Mouse (Mus musculus): ENCODE measurements around the gene Slc8a2. TPM values are rescaled to one million over a fixed set of nuclear protein-coding genes. Genes with fewer than 3 reads are reported as not detected.

Gene Slc8a2
- total and polyA plus RNA-seq, 2 experiments: 0.06 TPM; not detected in 1

DNA sequence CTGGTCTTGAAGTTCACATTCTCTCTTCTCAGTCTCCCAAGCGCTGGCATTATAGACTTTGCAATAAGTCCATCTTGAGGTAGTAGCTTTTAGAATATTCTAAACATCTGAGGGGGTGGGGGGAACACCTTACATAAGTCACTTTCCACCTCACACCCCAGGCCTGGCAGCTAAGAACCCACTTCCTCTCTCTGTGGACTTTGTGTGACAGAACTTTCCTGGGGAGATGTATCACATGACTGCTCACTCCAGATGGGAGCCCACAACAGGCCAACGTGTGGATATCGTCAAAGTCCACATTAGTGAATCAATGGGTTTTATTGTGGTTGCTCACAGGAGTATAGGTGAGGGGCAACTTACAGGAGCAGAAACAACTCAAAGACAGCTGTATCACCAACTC is 64.1 kb downstream of the Slc8a2 start:
- WGBS: 36% methylated on average over 3 of the region's 3 CpGs
- TF ChIP-seq CTCF (IDR thresholded peaks at IDR 0.05; ENCODE audit: low read depth, low read length) (no peak), POLR2A (IDR thresholded peaks at IDR 0.05; ENCODE audit: extremely low read depth, insufficient read depth, low read length) (no peak)

DNA sequence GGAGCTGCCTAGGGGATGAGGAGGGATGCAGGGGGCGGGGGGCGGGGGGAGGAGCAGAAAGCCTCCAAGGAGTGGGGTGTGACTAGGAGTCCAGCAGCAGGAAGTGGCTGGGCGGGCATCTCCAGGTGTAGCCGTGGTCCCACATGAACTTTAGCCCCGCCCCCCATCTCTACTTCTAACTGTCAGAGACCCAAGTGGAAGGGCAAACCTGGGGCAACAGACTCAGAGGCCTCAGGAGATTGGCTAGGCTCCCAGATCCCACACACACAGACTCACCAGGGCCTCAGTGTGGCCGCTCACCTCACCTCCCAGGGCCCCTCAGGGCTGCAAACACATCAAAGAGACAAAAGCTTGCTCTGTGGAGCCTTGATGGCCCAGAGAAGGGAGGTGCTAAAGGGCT is 67.0 kb downstream of the Slc8a2 start:
- WGBS: 89% methylated on average over 6 of the region's 6 CpGs
- no peaks in the 10 kb centered on the region for H3K79me2 ChIP-seq (ENCODE audit: control insufficient read depth, insufficient read depth, low read length)
- TF ChIP-seq POLR2A (IDR thresholded peaks at IDR 0.05; ENCODE audit: extremely low read depth, insufficient read depth, low read length): no peak
- TF ChIP-seq CTCF (IDR thresholded peaks at IDR 0.05; ENCODE audit: low read depth, low read length): no peak
- H3K27me3 ChIP-seq (ENCODE audit: control insufficient read depth, insufficient read depth, low read length): no peaks in the 10 kb centered on the region
- H3K27ac ChIP-seq (replicated peaks; ENCODE audit: insufficient read depth, low read depth, low read length): no peak overlapping the region
- no peak for DNase-seq (ENCODE audit: extremely low read depth, low read depth, low spot score)
- H3K36me3 ChIP-seq (ENCODE audit: control insufficient read depth, insufficient read depth, low read length): no peaks in the 10 kb centered on the region; the same call in 1 of the 2 replicates
- no peaks in the 10 kb centered on the region for H3K4me1 ChIP-seq (ENCODE audit: control insufficient read depth, insufficient read depth, low read length)
- no peak overlapping the region for H3K4me3 ChIP-seq (ENCODE audit: insufficient read depth, low read depth, low read length)
- no peak overlapping the region for H3K9ac ChIP-seq (ENCODE audit: low read depth, low read length)

More for the DNA sequence above, 64.1 kb downstream of the Slc8a2 start:
- DNase-seq (ENCODE audit: extremely low read depth, low read depth, low spot score): no peak
- Histone ChIP-seq H3K4me1 (ENCODE audit: control insufficient read depth, insufficient read depth, low read length) (no peaks in the 10 kb centered on the region), H3K79me2 (ENCODE audit: control insufficient read depth, insufficient read depth, low read length) (no peaks in the 10 kb centered on the region), H3K27me3 (ENCODE audit: control insufficient read depth, insufficient read depth, low read length) (no peaks in the 10 kb centered on the region), H3K36me3 (ENCODE audit: control insufficient read depth, insufficient read depth, low read length) (no peaks in the 10 kb centered on the region), H3K27ac (replicated peaks; ENCODE audit: insufficient read depth, low read depth, low read length) (no peak overlapping the region), H3K4me3 (ENCODE audit: insufficient read depth, low read depth, low read length) (no peak overlapping the region), H3K9ac (ENCODE audit: low read depth, low read length) (no peak overlapping the region)

DNA sequence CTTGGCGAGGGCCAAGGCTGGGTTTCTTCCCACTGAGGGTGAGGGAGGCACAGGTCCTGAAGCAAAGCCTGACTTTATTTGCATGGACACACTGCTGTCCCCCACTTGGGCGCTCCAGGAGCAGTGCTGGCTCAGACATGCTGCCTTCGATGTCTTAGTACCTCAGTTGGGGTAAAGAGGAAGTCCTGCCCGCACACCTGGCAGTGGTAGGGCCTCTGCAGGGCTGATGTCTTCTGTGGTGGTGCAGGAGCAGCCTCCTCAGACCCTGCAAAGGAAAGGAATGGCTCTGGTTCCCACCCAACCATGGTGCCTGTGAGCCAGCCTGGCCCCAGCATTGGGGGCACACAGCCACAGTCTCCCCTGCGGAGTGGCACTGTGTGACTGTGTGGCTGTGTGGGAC is 67.5 kb downstream of the Slc8a2 start:
- Histone ChIP-seq H3K4me1 (ENCODE audit: control insufficient read depth, insufficient read depth, low read length) (no peaks in the 10 kb centered on the region), H3K27ac (replicated peaks; ENCODE audit: insufficient read depth, low read depth, low read length) (no peak overlapping the region), H3K79me2 (ENCODE audit: control insufficient read depth, insufficient read depth, low read length) (no peaks in the 10 kb centered on the region), H3K36me3 (ENCODE audit: control insufficient read depth, insufficient read depth, low read length) (no peaks in the 10 kb centered on the region; the same call in 1 of the 2 replicates), H3K4me3 (ENCODE audit: insufficient read depth, low read depth, low read length) (no peak overlapping the region), H3K9ac (ENCODE audit: low read depth, low read length) (no peak overlapping the region), H3K27me3 (ENCODE audit: control insufficient read depth, insufficient read depth, low read length) (no peaks in the 10 kb centered on the region)
- TF ChIP-seq POLR2A (IDR thresholded peaks at IDR 0.05; ENCODE audit: extremely low read depth, insufficient read depth, low read length) (no peak), CTCF (IDR thresholded peaks at IDR 0.05; ENCODE audit: low read depth, low read length) (no peak)
- DNase-seq (ENCODE audit: extremely low read depth, low read depth, low spot score): no peak
- WGBS: 90% methylated on average over 5 of the region's 5 CpGs

DNA sequence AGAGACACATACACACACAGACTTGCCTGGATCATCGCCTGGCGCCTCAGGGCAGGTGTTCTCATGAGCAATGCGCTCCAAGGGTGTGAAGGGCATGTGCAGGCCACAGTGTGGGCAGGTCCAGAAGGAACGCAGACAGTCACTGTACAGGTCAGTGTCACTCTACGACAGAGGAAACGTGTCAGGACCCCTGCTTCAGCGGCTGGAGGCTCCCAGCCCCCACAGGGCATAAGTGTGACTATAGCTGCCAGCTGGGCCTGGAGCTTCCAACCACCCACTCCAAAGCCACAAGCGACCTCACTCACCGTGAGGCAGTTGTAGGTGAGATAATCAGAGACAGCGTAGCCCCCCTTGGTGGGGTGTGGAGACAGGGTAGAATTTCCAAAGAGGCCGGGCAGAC is 68.9 kb downstream of the Slc8a2 start:
- WGBS: 95% methylated on average over 11 of the region's 11 CpGs
- no peaks in the 10 kb centered on the region for H3K27me3 ChIP-seq (ENCODE audit: control insufficient read depth, insufficient read depth, low read length)
- H3K36me3 ChIP-seq (ENCODE audit: control insufficient read depth, insufficient read depth, low read length): no peaks in the 10 kb centered on the region; the same call in 1 of the 2 replicates

DNA sequence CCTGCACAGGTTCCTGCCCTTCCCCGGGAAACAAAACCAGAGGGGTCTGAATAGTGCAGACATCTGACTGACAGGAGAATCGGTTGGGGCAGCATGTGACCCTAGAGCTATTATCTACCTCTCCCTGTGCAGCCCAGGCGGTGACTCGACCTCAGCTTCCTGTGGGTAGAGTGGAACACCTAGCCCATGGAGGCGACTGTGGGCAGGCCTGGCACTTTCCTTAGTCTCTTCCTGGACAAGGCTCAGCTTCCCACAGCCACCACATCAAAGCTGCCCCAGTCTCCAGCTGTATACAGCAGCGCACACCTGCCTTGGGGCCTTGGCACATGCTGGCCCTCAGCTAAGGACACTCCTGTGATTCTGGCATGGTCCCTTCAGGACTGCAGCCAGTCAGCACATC is 71.5 kb downstream of the Slc8a2 start:
- no peaks in the 10 kb centered on the region for H3K4me1 ChIP-seq (ENCODE audit: control insufficient read depth, insufficient read depth, low read length)
- H3K27me3 ChIP-seq (ENCODE audit: control insufficient read depth, insufficient read depth, low read length): no peaks in the 10 kb centered on the region
- no peaks in the 10 kb centered on the region; the same call in 1 of the 2 replicates for H3K36me3 ChIP-seq (ENCODE audit: control insufficient read depth, insufficient read depth, low read length)
- no peak overlapping the region for H3K27ac ChIP-seq (replicated peaks; ENCODE audit: insufficient read depth, low read depth, low read length)
- H3K79me2 ChIP-seq (ENCODE audit: control insufficient read depth, insufficient read depth, low read length): no peaks in the 10 kb centered on the region
- WGBS: 86% methylated on average over 6 of the region's 6 CpGs
- no peak overlapping the region for H3K4me3 ChIP-seq (ENCODE audit: insufficient read depth, low read depth, low read length)
- no peak for DNase-seq (ENCODE audit: extremely low read depth, low read depth, low spot score)
- no peak for TF ChIP-seq CTCF (IDR thresholded peaks at IDR 0.05; ENCODE audit: low read depth, low read length)
- no peak for TF ChIP-seq POLR2A (IDR thresholded peaks at IDR 0.05; ENCODE audit: extremely low read depth, insufficient read depth, low read length)
- H3K9ac ChIP-seq (ENCODE audit: low read depth, low read length): no peak overlapping the region

More for the DNA sequence above, 68.9 kb downstream of the Slc8a2 start:
- H3K79me2 ChIP-seq (ENCODE audit: control insufficient read depth, insufficient read depth, low read length): no peaks in the 10 kb centered on the region
- no peak for DNase-seq (ENCODE audit: extremely low read depth, low read depth, low spot score)
- H3K9ac ChIP-seq (ENCODE audit: low read depth, low read length): no peak overlapping the region
- no peak for TF ChIP-seq CTCF (IDR thresholded peaks at IDR 0.05; ENCODE audit: low read depth, low read length)
- TF ChIP-seq POLR2A (IDR thresholded peaks at IDR 0.05; ENCODE audit: extremely low read depth, insufficient read depth, low read length): no peak
- H3K4me1 ChIP-seq (ENCODE audit: control insufficient read depth, insufficient read depth, low read length): no peaks in the 10 kb centered on the region
- no peak overlapping the region for H3K27ac ChIP-seq (replicated peaks; ENCODE audit: insufficient read depth, low read depth, low read length)
- H3K4me3 ChIP-seq (ENCODE audit: insufficient read depth, low read depth, low read length): no peak overlapping the region

DNA sequence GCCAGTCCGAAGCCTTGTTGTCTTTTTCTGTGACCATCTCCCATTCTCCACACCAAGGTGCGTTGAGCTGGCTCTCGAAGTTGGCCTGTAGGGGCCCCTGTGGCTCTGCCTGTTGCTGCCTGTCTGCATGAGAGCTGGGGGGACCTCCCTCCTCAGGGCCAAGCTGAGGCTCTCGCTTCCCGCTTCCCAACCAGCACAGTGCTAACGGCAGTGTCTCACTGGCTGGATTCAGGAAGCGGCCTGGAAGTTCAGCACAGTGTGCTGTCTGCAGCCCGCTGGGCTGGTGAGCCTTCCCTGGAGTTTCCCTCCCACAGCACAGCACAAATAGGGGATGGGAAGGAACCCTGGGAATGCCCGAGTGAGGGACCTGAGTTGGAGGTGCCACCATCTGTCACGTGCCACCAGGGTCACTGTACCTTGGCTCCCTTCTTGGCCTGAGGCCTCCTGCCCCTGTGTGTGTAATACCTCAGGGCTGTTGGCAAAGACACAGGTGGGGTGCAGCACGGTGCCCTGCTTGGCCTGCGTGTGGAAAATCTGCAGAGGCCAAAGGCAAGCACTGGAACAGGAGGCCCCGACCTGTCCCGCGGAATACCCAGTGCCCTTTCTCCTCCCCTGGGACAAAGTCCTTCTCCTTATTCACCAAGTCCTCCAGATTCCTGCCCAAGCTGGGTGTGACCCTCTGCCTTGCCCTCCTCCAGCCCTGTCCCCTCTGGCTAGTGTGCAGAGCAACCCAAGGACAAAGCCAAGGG is 73.3 kb downstream of the Slc8a2 start:
- peak; percentile 61 for DNase-seq (ENCODE audit: extremely low read depth, low read depth, low spot score)
- Histone ChIP-seq H3K36me3 (ENCODE audit: control insufficient read depth, insufficient read depth, low read length) (no peaks in the 10 kb centered on the region; the same call in 1 of the 2 replicates), H3K27me3 (ENCODE audit: control insufficient read depth, insufficient read depth, low read length) (no peaks in the 10 kb centered on the region), H3K4me1 (ENCODE audit: control insufficient read depth, insufficient read depth, low read length) (no peaks in the 10 kb centered on the region), H3K27ac (replicated peaks; ENCODE audit: insufficient read depth, low read depth, low read length) (no peak overlapping the region), H3K79me2 (ENCODE audit: control insufficient read depth, insufficient read depth, low read length) (no peaks in the 10 kb centered on the region), H3K4me3 (ENCODE audit: insufficient read depth, low read depth, low read length) (no peak overlapping the region), H3K9ac (ENCODE audit: low read depth, low read length) (no peak overlapping the region)
- TF ChIP-seq CTCF (IDR thresholded peaks at IDR 0.05; ENCODE audit: low read depth, low read length) (no peak), POLR2A (IDR thresholded peaks at IDR 0.05; ENCODE audit: extremely low read depth, insufficient read depth, low read length) (no peak)
- WGBS: 65% methylated on average over 14 of the region's 15 CpGs
